Mouse (Mus musculus): ENCODE results near the gene Acta2. TPM values are rescaled to one million over a fixed set of nuclear protein-coding genes. Genes with fewer than 3 reads are reported as not detected.
A peak's percentile ranks its signal among the peaks of the same experiment; 100 is the strongest.

Acta2 gene
- total and polyA plus RNA-seq, 3 experiments, result 0.13 to 0.31 TPM; not detected in 1

GRCm38 (mm10) chr19:34287656-34288415, 32.4 kb upstream of the Acta2 start (continued):
- TF ChIP-seq ETS1 (conservative IDR thresholded peaks at IDR 0.05; ENCODE audit: low read depth, low read length) (peak; percentile 28; the same call in 1 of the 2 replicates), MAX (IDR thresholded peaks at IDR 0.05; ENCODE audit: low read length) (no peak), NRF1 (IDR thresholded peaks at IDR 0.05; ENCODE audit: low read depth, low read length) (no peak), IRF4 (IDR thresholded peaks at IDR 0.05; ENCODE audit: low read depth, low read length) (0 out of 2 replicates have a peak, but pooled peaks have one; percentile 9), ZNF384 (IDR thresholded peaks at IDR 0.05; ENCODE audit: low read depth, low read length) (no peak), JUN (IDR thresholded peaks at IDR 0.05; ENCODE audit: insufficient read depth, low read depth, low read length) (no peak), MEF2A (IDR thresholded peaks at IDR 0.05; ENCODE audit: borderline replicate concordance, low read depth, low read length) (0 out of 2 replicates have a peak, but pooled peaks have one; percentile 32), CHD1 (IDR thresholded peaks at IDR 0.05; ENCODE audit: low read depth, low read length) (no peak), TCF12 (IDR thresholded peaks at IDR 0.05; ENCODE audit: low read depth, low read length) (0 out of 2 replicates have a peak, but pooled peaks have one; percentile 19), USF2 (conservative IDR thresholded peaks at IDR 0.05; ENCODE audit: low read depth, low read length) (no peak)

DNA sequence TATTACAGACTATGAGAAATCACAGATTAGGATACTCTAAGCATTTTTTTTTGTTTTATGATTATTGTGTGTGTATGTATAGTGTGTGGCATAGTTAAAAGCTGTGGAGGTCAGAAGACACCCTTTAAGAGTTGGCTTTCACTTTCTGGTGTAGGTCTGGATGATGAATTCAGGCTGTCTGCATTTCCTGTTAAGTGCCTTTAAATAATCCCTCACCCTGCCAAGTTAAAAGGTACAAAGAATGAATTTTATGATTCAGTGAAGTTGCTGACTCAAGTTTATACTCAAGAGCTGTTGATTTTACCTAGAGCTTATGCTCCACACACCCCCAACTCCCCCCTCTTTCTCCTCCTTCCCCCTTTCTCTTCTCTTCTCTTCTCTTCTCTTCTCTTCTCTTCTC, 31.8 kb upstream of the Acta2 start:
- Histone ChIP-seq H3K9me3 (replicated peaks; ENCODE audit: low read length) (no peaks in the 10 kb centered on the region), H3K27me3 (replicated peaks) (no peaks in the 10 kb centered on the region), H3K79me2 (replicated peaks; ENCODE audit: control insufficient read depth, extremely low read depth, insufficient read depth, poor library complexity, severe bottlenecking) (peaks cover 13% of the 10 kb centered on the region), H3K36me3 (replicated peaks in 1 of 2; ENCODE audit: control insufficient read depth in 1 of 2, insufficient read depth in 1 of 2, low read length in 1 of 2) (no peaks in the 10 kb centered on the region), H3K4me1 (ENCODE audit: control insufficient read depth in 1 of 2, insufficient read depth in 2 of 2) (peaks cover 18 to 56% of the 10 kb centered on the region in 2 experiments), H3K9ac (ENCODE audit: insufficient read depth, low read depth) (no peak overlapping the region), H3K4me2 (ENCODE audit: insufficient read depth, low read depth, poor library complexity, severe bottlenecking) (peak overlapping the region; percentile 72), H3K4me3 (replicated peaks in 1 of 3; ENCODE audit: low read depth in 2 of 3, low read length in 2 of 3, poor library complexity in 1 of 3) (no peak overlapping the region), H3K27ac (ENCODE audit: insufficient read depth, low read depth) (no peak overlapping the region)
- in situ Hi-C loops (cut with MboI; ENCODE audit: low pct_ligation_motif_present, low pct_unique_long_range_greater_than_20kb, low sequenced_read_pairs), result no loop called here
- TF ChIP-seq EP300 (IDR thresholded peaks at IDR 0.05; ENCODE audit: low read length) (0 out of 2 replicates have a peak, but pooled peaks have one; percentile 11), POLR2AphosphoS2 (IDR thresholded peaks at IDR 0.05; ENCODE audit: low read depth, low read length) (no peak), JUND (conservative IDR thresholded peaks at IDR 0.05; ENCODE audit: low read depth, low read length) (no peak), UBTF (IDR thresholded peaks at IDR 0.05; ENCODE audit: low read depth, low read length) (no peak), JUN (IDR thresholded peaks at IDR 0.05; ENCODE audit: insufficient read depth, low read depth, low read length) (no peak), ZKSCAN1 (IDR thresholded peaks at IDR 0.05; ENCODE audit: borderline replicate concordance, low read depth, low read length) (no peak), USF2 (conservative IDR thresholded peaks at IDR 0.05; ENCODE audit: low read depth, low read length) (no peak), ETS1 (conservative IDR thresholded peaks at IDR 0.05; ENCODE audit: low read depth, low read length) (no peak)
- DNase-seq (ENCODE audit: extremely low read depth), result no peak
- dilution Hi-C loops (cut with MboI; ENCODE audit: extremely low pct_ligation_motif_present, extremely low pct_unique_long_range_greater_than_20kb, low sequenced_read_pairs), result no loop called here

GRCm38 (mm10) chr19:34284826-34285225, 29.4 kb upstream of the Acta2 start:
- no peaks in the 10 kb centered on the region for H3K9me3 ChIP-seq (replicated peaks; ENCODE audit: low read length)
- no peak for DNase-seq (ENCODE audit: extremely low read depth)
- H3K9ac ChIP-seq (ENCODE audit: insufficient read depth, low read depth), result no peak overlapping the region
- dilution Hi-C loops (cut with MboI; ENCODE audit: extremely low pct_ligation_motif_present, extremely low pct_unique_long_range_greater_than_20kb, low sequenced_read_pairs) (no loop called here), in situ Hi-C loops (cut with MboI; ENCODE audit: low pct_ligation_motif_present, low pct_unique_long_range_greater_than_20kb, low sequenced_read_pairs) (loop anchor here (5.0 kb wide), 1 partner anchor 38 kb away; no protein-coding TSS in a partner anchor)
- no peak overlapping the region for H3K27ac ChIP-seq (ENCODE audit: insufficient read depth, low read depth)
- no peak overlapping the region for H3K4me3 ChIP-seq (replicated peaks in 1 of 3; ENCODE audit: low read depth in 2 of 3, low read length in 2 of 3, poor library complexity in 1 of 3)
- no peaks in the 10 kb centered on the region for H3K36me3 ChIP-seq (replicated peaks in 1 of 2; ENCODE audit: control insufficient read depth in 1 of 2, insufficient read depth in 1 of 2, low read length in 1 of 2)
- no peaks in the 10 kb centered on the region for H3K27me3 ChIP-seq (replicated peaks)
- H3K79me2 ChIP-seq (replicated peaks; ENCODE audit: control insufficient read depth, extremely low read depth, insufficient read depth, poor library complexity, severe bottlenecking), result no peaks in the 10 kb centered on the region
- H3K4me1 ChIP-seq (ENCODE audit: control insufficient read depth in 1 of 2, insufficient read depth in 2 of 2), result peaks cover 18 to 56% of the 10 kb centered on the region in 2 experiments
- no peak overlapping the region; the same call in 1 of the 2 replicates for H3K4me2 ChIP-seq (ENCODE audit: insufficient read depth, low read depth, poor library complexity, severe bottlenecking)
- TF ChIP-seq MXI1 (IDR thresholded peaks at IDR 0.05; ENCODE audit: low read depth, low read length), result peak; percentile 53; the same call in 1 of the 2 replicates
- TF ChIP-seq KAT2A (IDR thresholded peaks at IDR 0.05; ENCODE audit: insufficient replicate concordance, low read length), result no peak
- TF ChIP-seq USF1 (IDR thresholded peaks at IDR 0.05; ENCODE audit: low read depth, low read length), result peak; percentile 23

Measured in CH12.LX (cell line).